In the genomic region with DNA sequence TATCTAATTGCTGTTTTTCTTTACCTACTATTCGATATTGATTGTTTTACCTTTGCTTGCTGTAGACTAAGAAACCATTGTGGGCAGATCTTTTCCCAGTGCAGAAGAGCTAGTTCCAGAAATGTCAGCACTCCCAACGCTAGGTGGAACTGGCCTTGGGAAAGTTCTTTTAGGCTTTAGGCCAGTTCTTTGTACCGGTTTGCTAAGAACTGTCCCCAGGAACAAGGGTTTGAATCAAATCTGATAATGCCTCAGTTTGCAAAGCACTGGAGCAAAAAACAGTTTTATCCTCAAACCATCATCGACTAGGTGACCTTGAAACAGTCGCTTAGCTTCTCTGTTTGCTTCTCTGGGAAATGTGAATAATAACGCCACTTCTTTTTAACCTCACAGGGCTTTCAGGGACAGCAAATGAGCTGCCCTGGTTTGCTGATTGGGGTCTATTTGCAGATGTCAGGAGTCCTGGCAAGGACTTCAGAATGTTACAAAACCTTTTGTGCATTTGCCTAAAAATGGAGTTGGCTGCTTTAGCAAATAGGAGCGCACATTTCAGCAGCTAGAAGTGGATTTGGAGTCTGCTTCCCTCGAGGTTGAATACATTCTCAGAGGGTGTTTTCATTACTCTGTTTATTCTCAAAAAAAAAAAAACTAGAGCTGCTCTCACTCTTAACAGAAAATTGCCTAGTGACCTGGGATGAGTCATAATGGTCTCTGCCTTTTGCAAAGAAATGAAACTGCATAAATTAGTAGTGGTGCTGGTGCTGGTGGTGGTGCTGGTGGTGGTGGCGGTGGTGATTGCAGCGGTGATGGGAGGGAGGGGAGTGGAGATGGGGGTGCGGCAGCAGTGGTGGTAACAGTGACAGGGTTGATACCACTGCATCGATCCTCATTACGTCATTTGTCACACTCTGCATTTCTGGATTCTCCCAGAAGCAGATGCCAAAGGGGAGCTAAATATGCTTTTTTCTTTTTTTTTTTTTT, we compare ENCODE assay signal across 13 mouse cellular contexts. TPM values are rescaled to one million over a fixed set of nuclear protein-coding genes. Genes with fewer than 3 reads are reported as not detected.
DNase-seq lines count a peak whose midpoint lies in the region; ATAC-seq lines count a peak whose summit lies in the region.
"Had no signal": no experiment of that assay in that cellular context is flagged by ENCODE, and none has a peak within 500 bp of the region (broad histone marks: within the 10 kb centered on the region; RNA-seq: fewer than 3 reads in every experiment).

No protein-coding gene starts in this region.

- ATAC-seq in hindbrain, embryonic 11.5 days (ENCODE audit: low FRiP score) = no peak
- ATAC-seq in hindbrain, embryonic 12.5 days (ENCODE audit: low FRiP score) = no peak
- ATAC-seq in midbrain, embryonic 15.5 days (replicated peaks) = no peak; the same call in 1 of the 2 replicates
- no peak for ATAC-seq in megakaryocyte progenitor cell, adult 5-6 weeks (replicated peaks; ENCODE audit: poor library complexity)

- H3K4me1 ChIP-seq in hindbrain, embryonic 10.5 days (replicated peaks) = peaks cover 18% of the 10 kb centered on the region
- 0 out of 2 replicates have a peak, but pooled peaks cover 2% of the 10 kb centered on the region for H3K4me1 ChIP-seq in hindbrain, embryonic 11.5 days (replicated peaks; ENCODE audit: control insufficient read depth, insufficient read depth, low read length)
- H3K4me1 ChIP-seq in hindbrain, embryonic 12.5 days = peaks cover 13% of the 10 kb centered on the region
- peaks cover 20% of the 10 kb centered on the region for H3K4me1 ChIP-seq in midbrain, embryonic 15.5 days
- H3K4me1 ChIP-seq: embryonic facial prominence, embryonic 12.5 days; kidney, embryonic 15.5 days had no signal

- H3K27me3 ChIP-seq in hindbrain, embryonic 10.5 days (ENCODE audit: insufficient read depth, poor library complexity, severe bottlenecking) = no peaks in the 10 kb centered on the region
- H3K27me3 ChIP-seq in hindbrain, embryonic 11.5 days (ENCODE audit: control insufficient read depth, insufficient read depth, low read length) = no peaks in the 10 kb centered on the region
- H3K27me3 ChIP-seq in hindbrain, embryonic 12.5 days = no peaks in the 10 kb centered on the region
- no peaks in the 10 kb centered on the region for H3K27me3 ChIP-seq in midbrain, embryonic 15.5 days (replicated peaks)
- H3K27me3 ChIP-seq: embryonic facial prominence, embryonic 12.5 days; kidney, embryonic 15.5 days had no signal

- WGBS in hindbrain, embryonic 10.5 days = 78% methylated on average over 13 of the region's 13 CpGs
- WGBS in hindbrain, embryonic 11.5 days = 75% methylated on average over 13 of the region's 13 CpGs
- WGBS in hindbrain, embryonic 12.5 days = 72% methylated on average over 13 of the region's 13 CpGs
- WGBS in midbrain, embryonic 15.5 days = 59% methylated on average over 13 of the region's 13 CpGs

- no peak overlapping the region for H3K9ac ChIP-seq in hindbrain, embryonic 11.5 days (ENCODE audit: low read depth, low read length)
- H3K9ac ChIP-seq in hindbrain, embryonic 12.5 days = no peak overlapping the region
- no peak overlapping the region for H3K9ac ChIP-seq in midbrain, embryonic 15.5 days
- H3K9ac ChIP-seq: embryonic facial prominence, embryonic 12.5 days; kidney, embryonic 15.5 days had no signal

- H3K4me2 ChIP-seq in hindbrain, embryonic 11.5 days (replicated peaks; ENCODE audit: low read depth, low read length) = no peak overlapping the region
- H3K4me2 ChIP-seq in hindbrain, embryonic 12.5 days (replicated peaks) = no peak overlapping the region
- no peak overlapping the region for H3K4me2 ChIP-seq in midbrain, embryonic 15.5 days
- H3K4me2 ChIP-seq: embryonic facial prominence, embryonic 12.5 days; kidney, embryonic 15.5 days had no signal

- no peak overlapping the region for H3K4me3 ChIP-seq in hindbrain, embryonic 10.5 days
- H3K4me3 ChIP-seq in hindbrain, embryonic 11.5 days (ENCODE audit: low read depth, low read length) = no peak overlapping the region
- no peak overlapping the region for H3K4me3 ChIP-seq in hindbrain, embryonic 12.5 days
- H3K4me3 ChIP-seq in midbrain, embryonic 15.5 days = no peak overlapping the region
- H3K4me3 ChIP-seq: embryonic facial prominence, embryonic 12.5 days; kidney, embryonic 15.5 days had no signal

- peaks cover 52% of the 10 kb centered on the region for H3K36me3 ChIP-seq in hindbrain, embryonic 10.5 days
- H3K36me3 ChIP-seq in hindbrain, embryonic 11.5 days (ENCODE audit: control insufficient read depth, insufficient read depth, low read length) = peaks cover 9% of the 10 kb centered on the region
- peaks cover 19% of the 10 kb centered on the region for H3K36me3 ChIP-seq in hindbrain, embryonic 12.5 days
- peaks cover 8% of the 10 kb centered on the region; the same call in 1 of the 2 replicates for H3K36me3 ChIP-seq in midbrain, embryonic 15.5 days (replicated peaks)
- H3K36me3 ChIP-seq: embryonic facial prominence, embryonic 12.5 days; kidney, embryonic 15.5 days had no signal

- peaks cover 12% of the 10 kb centered on the region for H3K9me3 ChIP-seq in hindbrain, embryonic 10.5 days
- no peaks in the 10 kb centered on the region for H3K9me3 ChIP-seq in hindbrain, embryonic 11.5 days (ENCODE audit: control insufficient read depth, low read length)
- no peaks in the 10 kb centered on the region for H3K9me3 ChIP-seq in hindbrain, embryonic 12.5 days (replicated peaks)
- H3K9me3 ChIP-seq in midbrain, embryonic 15.5 days = no peaks in the 10 kb centered on the region
- H3K9me3 ChIP-seq: embryonic facial prominence, embryonic 12.5 days; kidney, embryonic 15.5 days had no signal

- peak overlapping the region; percentile 1 for H3K27ac ChIP-seq in hindbrain, embryonic 10.5 days
- no peak overlapping the region for H3K27ac ChIP-seq in hindbrain, embryonic 11.5 days (ENCODE audit: low read depth, low read length)
- H3K27ac ChIP-seq in hindbrain, embryonic 12.5 days = peak overlapping the region; percentile 57; the same call in 1 of the 2 replicates
- peak overlapping the region; percentile 52 for H3K27ac ChIP-seq in midbrain, embryonic 15.5 days
- H3K27ac ChIP-seq: embryonic facial prominence, embryonic 12.5 days; kidney, embryonic 15.5 days had no signal

- no peak for DNase-seq in hindbrain, embryonic 10.5 days (ENCODE audit: low spot score)
- no peak for DNase-seq in hindbrain, embryonic 11.5 days (ENCODE audit: low spot score)
- peak; percentile 35 for DNase-seq in NIH3T3 (ENCODE audit: low read depth)
- no peak for DNase-seq in urinary bladder, adult 18-20 months (ENCODE audit: low spot score in 2 of 2)
- no peak for DNase-seq in right cerebral cortex, postnatal 36 days (ENCODE audit: low spot score in 2 of 2)
- DNase-seq: cerebellum, adult 9-11 months; heart, postnatal 4 days; lung, postnatal 10 days had no signal

RNA-seq across cellular contexts. Expression of a gene that starts 53.5 kb away (rescaled TPM):
- polyA plus RNA-seq in hindbrain, embryonic 10.5 days (2016; fragmentation: Nextera tagmentation; extraction: Ambion mirVana) = 21.5 and 36.1 TPM in 2 replicates
- polyA plus RNA-seq in hindbrain, embryonic 11.5 days (2014; fragmentation: Nextera tagmentation; extraction: Ambion mirVana) = 36.5 and 40.3 TPM in 2 replicates
- polyA plus RNA-seq in hindbrain, embryonic 12.5 days (2016; fragmentation: Nextera tagmentation; extraction: Ambion mirVana) = 32.1 and 35.1 TPM in 2 replicates
- polyA plus RNA-seq in midbrain, embryonic 15.5 days (2015; fragmentation: Nextera tagmentation; extraction: Ambion mirVana) = 44.7 and 50.8 TPM in 2 replicates
- total RNA-seq in megakaryocyte progenitor cell, adult 5-6 weeks (2015) = not detected in 2 replicates
- total RNA-seq in megakaryocyte progenitor cell, adult 5-6 weeks (2017) = not detected in 2 replicates
- total RNA-seq: heart, postnatal 4 days had no signal
